Mouse (Mus musculus) myocyte (in vitro differentiated cells): ENCODE data around the gene Gm37240. TPM values are rescaled to one million over a fixed set of nuclear protein-coding genes. Genes with fewer than 3 reads are reported as not detected.

ENCODE experiments used
- H3K27me3 ChIP-seq: one replicate; pipeline ENCODE4 v1.6.1; 2011; ENCODE audit not compliant: control insufficient read depth, insufficient read depth, insufficient read length
- H3K36me3 ChIP-seq: one replicate; pipeline ENCODE4 v1.6.1; 2011; ENCODE audit not compliant: control insufficient read depth, insufficient read depth
- H3K4me2 ChIP-seq: one replicate; pipeline ENCODE4 v1.6.1; 2011; ENCODE audit warnings: low read depth, control low read depth
- H3K4me3 ChIP-seq: one replicate; pipeline ENCODE4 v1.5.1; 2011; ENCODE audit warnings: mild to moderate bottlenecking, control low read depth, moderate library complexity
- H3K79me2 ChIP-seq: one replicate; pipeline ENCODE4 v1.6.1; 2011; ENCODE audit not compliant: control insufficient read depth, insufficient read depth
- H3ac ChIP-seq: one replicate; pipeline ENCODE4 v1.6.1; 2011; ENCODE audit not compliant: control insufficient read depth, insufficient read length
- CEBPB ChIP-seq: IDR thresholded peaks from 2 replicates; pipeline ENCODE4 v1.6.1; 2011; ENCODE audit warnings: mild to moderate bottlenecking, moderate library complexity; ENCODE audit not compliant: poor library complexity, insufficient read depth, severe bottlenecking
- E2F4 ChIP-seq: IDR thresholded peaks from one replicate; pipeline ENCODE4 v1.6.1; 2011; ENCODE audit warnings: mild to moderate bottlenecking, control low read depth, moderate library complexity; ENCODE audit not compliant: insufficient read depth
- MAX ChIP-seq: IDR thresholded peaks from one replicate; pipeline ENCODE4 v1.6.1; 2011; ENCODE audit warnings: low read depth, mild to moderate bottlenecking, control low read depth
- MYOD1 ChIP-seq, 3 experiments: IDR thresholded peaks; one replicate each; pipeline ENCODE4 v1.6.1; 2011; ENCODE audit warnings: control low read depth in 2 of 3, low read depth in 2 of 3, mild to moderate bottlenecking in 2 of 3, moderate library complexity in 1 of 3; ENCODE audit not compliant: insufficient read length in 2 of 3, control insufficient read depth in 1 of 3
- MYOG ChIP-seq, 3 experiments: IDR thresholded peaks; one replicate each; pipeline ENCODE4 v1.6.1; 2011; ENCODE audit warnings: control low read depth in 2 of 3, low read depth in 2 of 3, mild to moderate bottlenecking in 2 of 3; ENCODE audit not compliant: insufficient read length in 2 of 3, control insufficient read depth in 1 of 3, insufficient read depth in 1 of 3
- POLR2A ChIP-seq: IDR thresholded peaks from one replicate; pipeline ENCODE4 v1.6.1; 2011; ENCODE audit warnings: low read depth, mild to moderate bottlenecking, control low read depth, moderate library complexity; ENCODE audit not compliant: insufficient read length
- POLR2AphosphoS2 ChIP-seq: IDR thresholded peaks from one replicate; pipeline ENCODE4 v1.6.1; 2011; ENCODE audit warnings: low read depth, control low read depth; ENCODE audit not compliant: insufficient read length
- REST ChIP-seq: IDR thresholded peaks from one replicate; pipeline ENCODE4 v1.6.1; 2011; ENCODE audit warnings: mild to moderate bottlenecking, control low read depth, moderate library complexity; ENCODE audit not compliant: insufficient read depth, insufficient read length
- SRF ChIP-seq: IDR thresholded peaks from one replicate; pipeline ENCODE4 v1.6.1; 2011; ENCODE audit warnings: low read depth; ENCODE audit not compliant: control insufficient read depth, insufficient read length
- TCF12 ChIP-seq: IDR thresholded peaks from one replicate; pipeline ENCODE4 v1.6.1; 2011; ENCODE audit warnings: mild to moderate bottlenecking, control low read depth; ENCODE audit not compliant: poor library complexity, insufficient read depth, severe bottlenecking
- TCF3 ChIP-seq: IDR thresholded peaks from one replicate; pipeline ENCODE4 v1.6.1; 2011; ENCODE audit warnings: low read depth, control low read depth; ENCODE audit not compliant: insufficient read length
- USF1 ChIP-seq: IDR thresholded peaks from one replicate; pipeline ENCODE4 v1.6.1; 2011; ENCODE audit warnings: low read depth, mild to moderate bottlenecking, control low read depth, moderate library complexity
- polyA plus RNA-seq: library from polyadenylated mRNA; unstranded; fragments of >200 nt; fragmentation: generic; extraction: Trizol; gene quantifications from one replicate; pipeline ENCODE4 v1.2.1, GENCODE M21; 2012; ENCODE audit warnings: missing spikeins

Gm37240 gene
- polyA plus RNA-seq, 1 experiment, result 8.7 TPM

GRCm38 (mm10) chr3:85196591-85196990 lies 690.7 kb downstream of the Gm37240 start:
- no peak overlapping the region for H3K4me3 ChIP-seq
- H3K36me3 ChIP-seq, result no peaks in the 10 kb centered on the region
- no peak overlapping the region for H3K4me2 ChIP-seq
- no peak overlapping the region for H3ac ChIP-seq
- no peaks in the 10 kb centered on the region for H3K79me2 ChIP-seq
- TF ChIP-seq MYOG (IDR thresholded peaks at IDR 0.05; ENCODE audit: control insufficient read depth in 1 of 3, insufficient read depth in 1 of 3, insufficient read length in 2 of 3, low read depth in 2 of 3), result no peak
- TF ChIP-seq MYOD1 (IDR thresholded peaks at IDR 0.05; ENCODE audit: control insufficient read depth in 1 of 3, insufficient read length in 2 of 3, low read depth in 2 of 3), result no peak
- no peak for TF ChIP-seq POLR2AphosphoS2
- TF ChIP-seq TCF12, result no peak
- TF ChIP-seq POLR2A, result no peak
- no peak for TF ChIP-seq MAX
- TF ChIP-seq E2F4, result no peak
- TF ChIP-seq SRF, result no peak
- TF ChIP-seq CEBPB, result no peak
- TF ChIP-seq TCF3, result no peak
- TF ChIP-seq REST, result no peak
- no peak for TF ChIP-seq USF1
- no peaks in the 10 kb centered on the region for H3K27me3 ChIP-seq

- H3K4me3 ChIP-seq, result peak overlapping the region; percentile 13
- H3ac ChIP-seq, result no peak overlapping the region
- H3K36me3 ChIP-seq, result no peaks in the 10 kb centered on the region
- no peaks in the 10 kb centered on the region for H3K27me3 ChIP-seq
- H3K79me2 ChIP-seq, result no peaks in the 10 kb centered on the region
- TF ChIP-seq USF1, result no peak
- TF ChIP-seq CEBPB, result no peak
- TF ChIP-seq SRF, result no peak
- TF ChIP-seq REST, result no peak
- no peak for TF ChIP-seq TCF3
- TF ChIP-seq MYOD1 (IDR thresholded peaks at IDR 0.05; ENCODE audit: control insufficient read depth in 1 of 3, insufficient read length in 2 of 3, low read depth in 2 of 3), result no peak
- no peak for TF ChIP-seq POLR2A
- no peak for TF ChIP-seq MAX
- no peak for TF ChIP-seq POLR2AphosphoS2
- H3K4me2 ChIP-seq, result peak overlapping the region; percentile 49
These were observed 692.2 kb downstream of the Gm37240 start for GRCm38 (mm10) chr3:85195068-85195481.

- TF ChIP-seq MYOD1 (IDR thresholded peaks at IDR 0.05; ENCODE audit: control insufficient read depth in 1 of 3, insufficient read length in 2 of 3, low read depth in 2 of 3) (no peak), TCF3 (no peak), USF1 (no peak), SRF (no peak), POLR2AphosphoS2 (no peak), TCF12 (no peak)
These were observed 697.5 kb downstream of the Gm37240 start for GRCm38 (mm10) chr3:85189791-85190190.

GRCm38 (mm10) chr3:85188364-85188763 lies 699.0 kb downstream of the Gm37240 start:
- Histone ChIP-seq H3K36me3 (no peaks in the 10 kb centered on the region), H3ac (no peak overlapping the region), H3K4me3 (no peak overlapping the region), H3K79me2 (no peaks in the 10 kb centered on the region), H3K4me2 (no peak overlapping the region), H3K27me3 (no peaks in the 10 kb centered on the region)
- TF ChIP-seq MAX (no peak), TCF3 (no peak), SRF (no peak), CEBPB (no peak), REST (no peak), MYOG (IDR thresholded peaks at IDR 0.05; ENCODE audit: control insufficient read depth in 1 of 3, insufficient read depth in 1 of 3, insufficient read length in 2 of 3, low read depth in 2 of 3) (no peak), POLR2A (no peak), MYOD1 (IDR thresholded peaks at IDR 0.05; ENCODE audit: control insufficient read depth in 1 of 3, insufficient read length in 2 of 3, low read depth in 2 of 3) (no peak), POLR2AphosphoS2 (no peak), E2F4 (no peak)

More at GRCm38 (mm10) chr3:85189791-85190190, 697.5 kb downstream of the Gm37240 start:
- no peak overlapping the region for H3ac ChIP-seq
- no peaks in the 10 kb centered on the region for H3K27me3 ChIP-seq
- no peak overlapping the region for H3K4me2 ChIP-seq
- no peak overlapping the region for H3K4me3 ChIP-seq
- H3K79me2 ChIP-seq, result no peaks in the 10 kb centered on the region
- no peaks in the 10 kb centered on the region for H3K36me3 ChIP-seq

GRCm38 (mm10) chr3:85186661-85187076 lies 700.6 kb downstream of the Gm37240 start:
- H3K36me3 ChIP-seq, result no peaks in the 10 kb centered on the region
- H3K4me2 ChIP-seq, result no peak overlapping the region
- no peak overlapping the region for H3ac ChIP-seq
- H3K79me2 ChIP-seq, result no peaks in the 10 kb centered on the region
- H3K4me3 ChIP-seq, result no peak overlapping the region
- no peaks in the 10 kb centered on the region for H3K27me3 ChIP-seq
- TF ChIP-seq SRF (no peak), MAX (no peak), REST (no peak), CEBPB (no peak), POLR2A (no peak), TCF12 (no peak), USF1 (no peak), POLR2AphosphoS2 (no peak), TCF3 (no peak), MYOG (IDR thresholded peaks at IDR 0.05; ENCODE audit: control insufficient read depth in 1 of 3, insufficient read depth in 1 of 3, insufficient read length in 2 of 3, low read depth in 2 of 3) (no peak), MYOD1 (IDR thresholded peaks at IDR 0.05; ENCODE audit: control insufficient read depth in 1 of 3, insufficient read length in 2 of 3, low read depth in 2 of 3) (no peak), E2F4 (no peak)
